Mouse (Mus musculus): ENCODE results near the gene Nsd2.
A peak's percentile ranks its signal among the peaks of the same experiment; 100 is the strongest.

Gene Nsd2

DNA sequence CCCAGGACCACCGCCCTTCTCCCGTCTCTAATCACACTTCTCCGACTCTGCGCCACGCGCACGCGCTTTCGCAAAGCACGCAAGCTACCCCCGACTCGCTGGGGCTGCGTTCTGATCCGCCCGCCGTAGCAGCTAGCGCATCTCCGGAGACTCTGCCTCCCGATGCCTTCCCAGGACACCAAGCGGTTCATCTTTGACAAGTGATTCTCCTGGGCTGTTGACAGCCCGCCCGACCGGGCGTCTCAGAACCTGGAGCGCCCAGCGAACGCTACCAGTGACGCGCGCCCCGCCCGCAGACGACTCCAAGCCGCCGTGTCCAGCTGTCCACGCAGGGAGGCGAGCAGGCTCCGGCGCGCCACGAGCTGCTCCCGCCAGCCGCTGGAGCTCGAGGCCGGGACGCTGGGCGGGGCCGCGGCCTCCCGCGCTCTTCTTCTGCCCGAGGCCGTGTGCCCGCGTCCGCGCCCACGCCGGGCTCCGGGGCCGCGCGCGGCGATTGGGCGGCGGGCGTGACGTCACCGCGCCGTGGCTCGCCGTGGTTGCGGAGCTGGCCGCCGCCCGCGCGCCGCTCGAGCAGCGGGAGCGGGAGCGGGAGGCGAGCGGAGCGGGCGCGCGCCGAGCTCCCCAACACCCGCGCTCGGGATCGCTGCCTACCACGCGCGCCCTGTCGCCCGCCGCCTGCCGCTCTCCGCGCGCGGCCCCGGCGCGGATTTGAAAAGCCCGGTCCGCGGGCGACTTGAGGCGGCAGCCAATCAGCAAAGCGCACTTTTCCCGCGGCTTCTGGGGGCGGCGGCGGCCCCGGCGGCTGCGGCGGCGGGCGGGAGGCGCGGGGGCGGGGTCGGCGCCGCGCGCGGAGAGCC is at the start of gene Nsd2:
Gene Nsd2 (plus strand): TSS at position 850 of the 857 bp plus-strand sequence.
- peak; percentile 89 to 95 for DNase-seq

- no peak for DNase-seq
These were observed 43.3 kb upstream of the Nsd2 start for GRCm38 (mm10) chr5:33777195-33777594.

DNA sequence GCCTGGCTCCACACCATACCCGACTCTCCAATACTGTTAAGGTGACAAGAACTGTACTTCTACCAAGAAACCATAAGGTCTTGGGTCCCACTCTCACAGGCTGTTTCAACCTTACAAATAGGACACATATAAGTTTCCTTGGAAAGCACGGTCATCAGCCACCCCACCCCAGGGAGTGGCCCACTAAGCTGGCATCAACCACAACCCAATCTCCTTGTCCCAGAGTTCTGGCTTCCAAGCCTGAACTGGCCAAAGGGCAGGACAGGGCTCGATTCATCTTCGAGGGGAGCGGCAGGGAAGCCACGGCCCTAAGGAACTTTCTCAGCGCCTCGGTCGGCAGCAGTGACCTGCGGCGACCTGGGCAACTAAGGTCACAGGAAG is 38.6 kb upstream of the Nsd2 start:
- DNase-seq, result peak in 1 of 2 experiments; percentile 65

GRCm38 (mm10) chr5:33782345-33782998 is 38.1 kb upstream of the Nsd2 start, which contains the start of gene Letm1:
Gene Letm1 (minus strand): TSS chr5:33782817.
- peak; percentile 95 to 98 for DNase-seq

GRCm38 (mm10) chr5:33782999-33783390 is 37.5 kb upstream of the Nsd2 start:
- no peak for DNase-seq

DNA sequence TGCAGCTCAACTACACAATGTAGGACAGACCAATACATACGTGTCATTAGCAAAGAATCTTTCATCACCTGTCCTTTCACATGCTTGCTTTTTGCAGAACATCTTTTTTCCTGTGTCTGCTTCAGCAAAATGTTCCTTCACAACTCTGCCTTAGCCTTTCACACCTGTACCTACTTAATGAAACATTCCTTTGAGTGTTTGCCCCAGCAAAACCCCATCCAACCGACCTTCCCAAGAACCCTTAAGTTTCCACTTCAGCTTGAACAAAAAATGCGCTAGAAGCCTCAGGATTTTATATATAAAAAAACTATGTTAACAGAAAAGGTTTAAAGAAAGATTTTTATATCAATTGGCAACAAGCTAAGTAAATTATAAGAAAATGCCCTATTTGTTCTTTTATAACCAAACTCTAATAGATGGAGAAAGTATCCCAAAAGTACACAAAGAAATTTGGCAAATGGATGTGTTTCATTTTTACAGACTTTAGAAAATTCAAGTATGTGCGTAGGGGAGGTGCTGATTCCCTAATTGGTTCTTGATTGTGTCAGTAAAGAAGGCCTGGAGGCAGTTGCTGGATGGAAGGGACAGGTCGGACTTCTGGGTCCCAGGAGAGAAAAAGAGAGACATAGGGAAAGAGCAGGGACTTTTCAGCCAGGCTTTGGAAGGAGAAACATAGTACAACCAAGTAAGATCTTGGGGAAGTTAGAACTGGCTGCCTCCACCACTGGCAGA is 28.4 kb upstream of the Nsd2 start:
- no peak for DNase-seq

- DNase-seq, result no peak
These were observed 17.2 kb upstream of the Nsd2 start for GRCm38 (mm10) chr5:33803337-33803736.

DNA sequence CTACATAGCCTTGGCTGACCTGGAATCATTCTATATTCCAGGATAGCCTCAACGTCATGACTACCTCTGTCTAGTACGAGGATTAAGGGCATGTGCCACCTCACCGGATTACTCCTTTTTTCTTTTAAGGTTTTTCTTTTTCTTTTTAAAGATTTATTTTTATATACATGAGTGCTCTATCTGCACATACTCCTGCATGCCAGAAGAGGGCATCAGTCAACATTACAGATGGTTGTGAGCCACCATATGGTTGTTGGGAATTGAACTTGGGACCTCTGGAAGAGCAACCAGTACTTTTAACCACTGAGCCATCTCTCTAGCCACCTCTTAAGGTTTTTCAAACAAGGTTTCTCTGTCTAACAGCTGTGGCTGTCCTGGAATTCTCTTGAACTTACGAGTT is 9.0 kb upstream of the Nsd2 start:
- no peak for DNase-seq

DNA sequence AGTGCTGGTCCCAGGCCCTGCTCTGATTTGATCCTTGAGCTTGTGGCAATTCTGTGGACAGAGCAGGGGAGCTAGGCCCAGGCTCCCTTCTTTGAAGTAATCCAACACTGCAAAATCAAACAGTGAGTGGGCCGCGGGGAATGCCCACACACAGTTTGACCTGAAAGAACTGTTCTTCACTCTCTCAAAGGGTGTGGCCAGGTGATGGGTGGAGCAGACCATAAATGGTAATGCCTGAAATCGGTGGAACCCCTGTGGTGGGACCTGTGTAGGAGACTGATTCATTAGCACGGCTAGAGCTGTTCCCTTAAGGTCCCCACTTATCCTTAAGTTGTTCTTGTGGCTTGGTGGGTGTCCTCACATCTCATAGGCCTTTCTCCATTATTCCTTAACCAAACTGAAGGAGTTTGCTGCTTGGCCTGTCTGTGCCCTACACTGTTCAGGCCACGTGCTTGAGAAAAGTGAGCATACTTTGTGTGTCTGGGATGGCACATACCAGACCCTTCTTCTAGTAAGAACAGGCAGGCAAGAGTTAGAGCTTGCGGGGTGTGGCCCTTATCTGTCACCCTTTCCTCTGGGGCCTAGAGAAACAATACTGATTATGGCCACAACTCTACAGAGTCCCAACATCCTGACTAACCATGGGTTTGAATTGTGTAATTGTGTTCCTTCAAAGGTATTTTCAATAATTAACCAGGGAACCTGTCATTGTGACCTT is 4.4 kb upstream of the Nsd2 start:
- no peak for DNase-seq

- no peak for DNase-seq
These were observed 2.4 kb upstream of the Nsd2 start for GRCm38 (mm10) chr5:33818104-33818503.

GRCm38 (mm10) chr5:33819141-33819875 is 1.2 kb upstream of the Nsd2 start:
- DNase-seq, result no peak

DNA sequence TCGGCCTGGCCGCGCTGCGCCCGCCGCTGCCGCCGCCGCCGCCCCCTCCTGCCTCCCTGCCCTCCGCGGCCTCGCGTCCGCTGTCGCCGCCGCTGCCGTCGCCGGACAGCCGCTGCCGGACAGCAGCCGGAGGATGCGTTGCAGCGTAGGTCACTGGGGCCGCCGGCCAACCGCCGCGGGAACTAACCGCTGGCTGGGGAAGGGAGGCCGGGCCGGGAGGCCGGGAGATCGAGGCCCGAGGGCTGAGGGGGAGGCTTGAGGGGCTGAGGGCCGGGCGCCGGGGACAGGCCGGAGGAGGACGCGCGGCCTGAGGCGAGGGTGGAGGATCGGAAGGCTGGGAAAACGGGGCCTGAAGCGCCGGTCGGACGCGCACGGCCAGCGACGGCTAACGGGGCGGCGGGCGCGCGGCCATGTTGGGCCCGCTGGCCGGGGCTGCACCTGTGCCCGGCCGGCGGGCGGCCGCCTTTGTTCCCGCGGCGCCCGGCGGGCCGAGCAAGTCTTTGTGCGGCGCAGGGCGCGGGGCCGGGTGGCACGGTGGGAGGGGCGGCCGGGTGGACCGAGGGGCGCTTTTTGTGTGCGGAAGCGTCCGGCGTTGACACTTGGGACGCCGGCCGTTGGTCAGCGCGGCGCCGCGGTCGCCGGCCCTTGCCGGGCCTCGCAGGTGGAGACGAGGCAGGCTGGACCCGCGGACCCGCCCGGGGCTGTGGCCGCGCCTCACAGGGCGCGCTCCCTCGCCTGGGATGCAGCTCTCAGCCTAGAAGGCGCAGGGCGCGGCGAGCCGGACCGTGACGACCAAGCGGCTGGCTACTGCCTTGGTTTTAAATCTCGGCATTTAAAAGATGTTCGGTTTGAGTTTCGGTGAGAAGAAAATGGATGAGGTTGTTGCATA is 452 bp downstream of the Nsd2 start:
- DNase-seq, result peak; percentile 71 to 88

DNA sequence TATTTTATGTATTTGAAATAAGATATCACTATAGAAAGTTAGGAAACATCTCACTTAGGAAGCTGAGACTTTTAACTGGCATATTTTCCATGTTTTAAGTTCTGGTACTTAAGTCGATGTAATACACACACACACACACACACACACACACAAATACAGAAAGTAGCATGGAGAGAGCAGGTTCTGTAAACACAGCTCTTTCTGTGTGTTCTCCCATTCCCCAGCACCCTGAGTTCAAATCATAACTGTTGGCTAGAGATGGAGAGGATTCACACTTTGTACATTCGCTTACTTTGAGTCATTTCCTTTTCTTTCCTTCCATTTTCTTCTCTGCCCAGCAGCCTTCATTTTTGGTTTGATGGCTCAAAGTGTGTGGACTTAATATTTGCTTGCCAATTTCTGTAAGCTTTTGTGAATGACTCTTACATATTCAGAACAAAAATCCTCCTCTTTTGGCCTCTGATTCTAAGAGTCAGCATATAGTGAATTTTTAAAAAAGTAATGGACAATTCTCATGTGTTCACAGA is 1.4 kb downstream of the Nsd2 start:
- no peak for DNase-seq

DNA sequence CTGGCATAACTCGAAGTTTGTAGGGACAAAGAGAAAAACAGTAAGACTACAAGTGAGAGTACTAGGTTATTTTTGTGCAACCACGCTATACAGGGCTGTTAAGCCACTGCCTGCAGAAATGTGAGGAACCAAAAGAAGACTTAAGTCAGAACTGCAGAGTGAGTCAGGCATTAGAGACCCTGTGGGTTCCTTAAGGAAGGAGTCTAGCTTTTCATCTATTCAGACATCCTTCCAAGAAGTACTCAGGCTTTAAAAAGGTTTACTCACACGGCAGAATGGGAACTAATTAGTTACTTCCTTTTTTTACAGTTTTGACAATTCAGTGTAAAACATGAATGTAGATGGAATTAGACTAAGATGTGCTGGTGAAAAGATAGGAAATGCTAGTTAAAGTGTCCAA is 1.9 kb downstream of the Nsd2 start:
- no peak for DNase-seq

- no peak for DNase-seq
These were observed 5.5 kb downstream of the Nsd2 start for GRCm38 (mm10) chr5:33826001-33826400.

DNA sequence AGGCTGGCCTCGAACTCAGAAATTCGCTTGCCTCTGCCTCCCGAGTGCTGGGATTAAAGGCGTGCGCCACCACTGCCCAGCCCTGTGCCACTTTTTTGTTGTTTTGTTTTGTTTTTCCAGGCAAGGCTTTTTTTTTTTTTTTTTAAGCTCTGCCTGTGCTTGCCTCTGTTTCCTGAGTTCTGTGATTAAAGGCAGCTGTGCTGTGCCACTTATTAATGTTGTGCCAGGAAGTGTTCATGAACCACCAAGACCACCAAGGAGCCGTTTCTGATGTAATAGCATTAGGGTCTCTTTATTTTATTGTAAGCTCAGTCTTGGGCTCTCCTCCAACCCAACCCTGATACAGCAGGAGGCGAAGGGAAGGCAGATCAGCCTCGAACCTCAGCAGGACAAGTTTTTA is 7.6 kb downstream of the Nsd2 start:
- no peak for DNase-seq

GRCm38 (mm10) chr5:33829958-33830357 is 9.4 kb downstream of the Nsd2 start:
- DNase-seq, result no peak

DNA sequence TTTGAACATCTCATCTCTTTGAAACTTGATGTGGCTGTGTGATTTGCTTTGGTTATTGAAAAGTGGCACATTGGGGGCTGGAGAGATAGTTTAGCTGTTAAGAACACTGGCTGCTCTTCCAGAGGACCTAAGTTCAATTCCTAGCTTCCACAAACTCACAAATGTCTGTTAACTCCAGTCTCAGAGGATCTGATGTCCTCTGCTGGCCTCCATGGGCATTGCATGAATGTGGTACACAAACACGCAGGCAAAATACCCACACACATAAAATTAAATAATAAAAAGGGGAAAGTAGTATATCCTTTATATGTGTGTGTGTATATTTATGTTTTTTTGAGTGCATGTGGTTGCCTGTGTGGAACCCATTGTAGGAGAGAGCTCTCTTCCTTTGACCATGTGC is 10.3 kb downstream of the Nsd2 start:
- peak in 1 of 2 experiments; percentile 14 for DNase-seq

- DNase-seq, result no peak
These were observed 20.8 kb downstream of the Nsd2 start for GRCm38 (mm10) chr5:33841331-33841730.

DNA sequence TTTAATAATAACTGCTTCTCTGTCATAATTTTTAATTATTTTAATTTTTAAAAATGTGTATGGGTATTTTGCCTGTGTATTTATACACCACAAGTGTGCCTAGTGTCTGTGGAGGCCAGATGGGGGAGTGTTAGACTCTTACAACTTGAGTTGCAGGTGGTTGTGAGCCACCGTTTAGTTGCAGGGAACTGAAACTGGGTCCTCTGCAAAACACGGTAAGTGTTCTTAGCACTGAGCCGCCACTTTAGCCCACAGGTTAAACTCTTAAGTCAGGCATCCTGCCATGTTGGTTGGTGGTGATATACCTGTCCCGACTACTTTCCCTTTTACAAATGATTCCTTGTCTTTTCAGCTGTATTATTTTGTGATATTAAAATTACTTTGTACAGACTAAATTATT is 22.0 kb downstream of the Nsd2 start:
- DNase-seq, result no peak

DNA sequence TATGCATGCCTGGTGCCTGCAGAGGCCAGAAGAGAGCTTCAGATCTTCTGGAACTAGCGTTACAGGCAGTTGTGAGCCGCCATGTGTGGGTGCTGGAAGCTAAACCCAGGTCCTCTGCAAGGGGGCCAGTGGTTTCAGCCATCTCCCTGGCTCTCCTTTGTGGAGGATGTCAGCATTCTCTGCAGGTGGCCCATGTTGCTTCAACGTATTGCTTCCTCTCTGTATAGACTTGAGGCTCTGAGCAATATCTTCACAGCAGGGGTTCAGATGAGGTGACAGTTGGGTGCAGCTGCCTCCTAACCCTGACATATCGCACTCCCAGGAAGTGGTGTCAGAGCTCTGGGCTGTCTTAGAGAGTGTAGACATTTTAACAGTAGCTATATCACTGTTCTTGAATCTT is 30.9 kb downstream of the Nsd2 start:
- no peak for DNase-seq
